Mouse (Mus musculus) forelimb bud, embryonic 11.5 days (tissue): ENCODE results near the gene Ell.
A peak's percentile ranks its signal among the peaks of the same experiment; 100 is the strongest.

Source experiments
- DNase-seq: peaks from one replicate; pipeline ENCODE4 v3.0.0-alpha.2; 2012; ENCODE audit warnings: low read depth, low spot score

The Ell gene

GRCm38 (mm10) chr8:70611849-70612248, 72.6 kb downstream of the Ell start:
- peak; percentile 85 for DNase-seq

DNA sequence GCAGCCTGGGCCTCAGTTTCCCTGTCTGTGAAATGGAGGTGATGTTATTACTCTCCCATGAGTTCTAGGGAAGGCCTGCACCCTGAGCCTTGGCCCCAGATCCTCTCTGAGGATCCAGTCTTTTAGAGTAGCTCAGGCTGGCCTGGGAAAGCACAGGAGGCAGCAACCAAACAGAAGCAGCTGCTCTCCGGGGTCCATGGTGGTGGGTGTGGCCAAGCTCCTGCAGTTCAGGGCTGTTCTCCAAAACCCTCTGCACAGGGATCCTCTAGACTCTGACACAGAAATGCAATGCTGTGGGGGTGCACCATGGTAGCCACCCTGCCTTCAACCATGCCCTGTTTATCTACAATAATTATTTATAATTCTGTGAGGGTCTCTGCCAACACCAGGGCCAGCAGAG, 74.5 kb downstream of the Ell start:
- no peak for DNase-seq

DNA sequence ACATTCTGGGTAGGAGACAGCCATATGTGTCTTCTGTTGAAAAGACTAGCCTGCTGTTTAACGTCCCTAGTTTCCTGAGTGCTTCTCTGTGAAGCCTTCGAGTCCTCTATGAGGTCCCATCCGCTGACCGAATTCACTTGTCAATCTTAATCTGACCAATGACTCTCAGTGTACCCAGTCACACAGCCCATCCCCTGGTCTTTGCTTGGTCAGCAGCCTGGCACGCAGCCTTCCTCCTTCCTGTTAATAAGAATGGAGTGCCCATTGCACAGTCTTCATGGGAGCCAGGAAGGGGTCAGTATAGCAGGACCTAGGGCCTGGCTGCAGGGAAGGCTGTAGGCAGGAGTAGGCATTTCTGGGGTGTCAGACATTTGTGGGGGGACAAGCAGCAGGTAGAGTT, 75.2 kb downstream of the Ell start:
- no peak for DNase-seq

DNA sequence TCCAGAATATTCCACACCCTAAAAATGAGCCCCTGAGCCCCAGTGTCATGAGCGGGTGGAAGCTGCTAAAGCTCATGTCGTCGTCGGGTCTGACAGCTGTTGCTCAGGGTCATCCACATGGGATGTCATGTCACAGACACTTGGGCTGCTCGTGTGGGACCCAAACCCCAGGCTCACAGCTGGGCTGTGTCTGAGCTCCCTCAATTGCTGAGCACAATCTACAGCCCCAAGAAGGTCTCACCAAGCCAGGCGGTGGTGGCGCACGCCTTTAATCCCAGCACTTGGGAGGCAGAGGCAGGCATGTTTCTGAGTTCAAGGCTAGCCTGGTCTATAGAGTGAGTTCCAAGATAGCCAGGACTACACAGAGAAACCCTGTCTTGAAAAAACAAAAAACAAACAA, 76.0 kb downstream of the Ell start:
- no peak for DNase-seq

- DNase-seq = no peak
Measured at GRCm38 (mm10) chr8:70615894-70616293, 76.6 kb downstream of the Ell start, which contains the start of gene Lrrc25. TSS of gene Lrrc25 (plus strand) at chr8:70616155.

GRCm38 (mm10) chr8:70616645-70617044, 77.4 kb downstream of the Ell start:
- DNase-seq = no peak

DNA sequence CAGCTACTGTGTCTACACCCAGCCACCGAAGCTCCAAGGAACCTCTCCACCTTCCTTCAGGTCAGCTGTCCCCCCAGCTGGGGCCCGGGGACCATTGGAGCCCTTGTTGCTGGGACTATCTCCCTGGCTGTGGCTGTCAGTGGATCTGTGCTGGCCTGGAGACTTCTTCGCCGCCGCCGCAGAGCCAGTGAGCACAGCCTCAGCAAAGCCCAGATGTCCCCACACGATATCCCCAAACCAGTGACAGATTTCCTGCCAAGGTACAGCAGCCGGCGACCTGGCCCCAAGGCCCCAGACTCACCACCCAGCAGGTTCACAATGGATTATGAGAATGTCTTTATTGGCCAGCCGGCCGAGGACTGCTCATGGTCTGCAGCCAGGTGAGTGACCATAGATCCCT, 78.7 kb downstream of the Ell start:
- DNase-seq = no peak

- no peak for DNase-seq
Measured at GRCm38 (mm10) chr8:70618888-70619334, 79.7 kb downstream of the Ell start.

GRCm38 (mm10) chr8:70622220-70622619, 83.0 kb downstream of the Ell start:
- no peak for DNase-seq

GRCm38 (mm10) chr8:70625104-70625503, 85.8 kb downstream of the Ell start:
- DNase-seq = no peak

- DNase-seq = no peak
Measured at GRCm38 (mm10) chr8:70627041-70627440, 87.8 kb downstream of the Ell start.

DNA sequence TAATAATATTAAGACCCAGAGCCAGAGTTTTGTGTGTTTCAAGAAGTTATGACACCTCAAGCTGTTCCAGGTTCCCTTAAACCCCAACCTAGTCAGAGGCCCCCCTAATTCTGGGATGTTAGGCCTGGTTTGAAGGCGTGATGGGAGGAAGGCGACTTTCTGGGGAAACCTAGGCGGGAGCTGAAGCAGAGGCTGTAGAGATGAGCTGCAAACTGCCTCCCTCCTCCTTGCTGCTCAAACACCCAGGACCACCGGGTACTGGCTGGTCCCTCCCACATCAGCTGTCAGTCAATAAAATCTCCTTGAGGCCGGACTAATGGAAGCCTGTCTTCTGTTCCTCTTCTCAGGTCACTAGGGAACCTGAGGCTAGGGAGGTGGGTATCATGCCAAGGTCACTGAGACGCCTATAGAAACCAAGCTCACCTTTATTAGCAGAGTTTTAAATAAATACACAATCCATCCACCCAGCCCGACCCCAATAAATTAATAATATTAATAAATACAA, 89.8 kb downstream of the Ell start:
- DNase-seq = no peak

DNA sequence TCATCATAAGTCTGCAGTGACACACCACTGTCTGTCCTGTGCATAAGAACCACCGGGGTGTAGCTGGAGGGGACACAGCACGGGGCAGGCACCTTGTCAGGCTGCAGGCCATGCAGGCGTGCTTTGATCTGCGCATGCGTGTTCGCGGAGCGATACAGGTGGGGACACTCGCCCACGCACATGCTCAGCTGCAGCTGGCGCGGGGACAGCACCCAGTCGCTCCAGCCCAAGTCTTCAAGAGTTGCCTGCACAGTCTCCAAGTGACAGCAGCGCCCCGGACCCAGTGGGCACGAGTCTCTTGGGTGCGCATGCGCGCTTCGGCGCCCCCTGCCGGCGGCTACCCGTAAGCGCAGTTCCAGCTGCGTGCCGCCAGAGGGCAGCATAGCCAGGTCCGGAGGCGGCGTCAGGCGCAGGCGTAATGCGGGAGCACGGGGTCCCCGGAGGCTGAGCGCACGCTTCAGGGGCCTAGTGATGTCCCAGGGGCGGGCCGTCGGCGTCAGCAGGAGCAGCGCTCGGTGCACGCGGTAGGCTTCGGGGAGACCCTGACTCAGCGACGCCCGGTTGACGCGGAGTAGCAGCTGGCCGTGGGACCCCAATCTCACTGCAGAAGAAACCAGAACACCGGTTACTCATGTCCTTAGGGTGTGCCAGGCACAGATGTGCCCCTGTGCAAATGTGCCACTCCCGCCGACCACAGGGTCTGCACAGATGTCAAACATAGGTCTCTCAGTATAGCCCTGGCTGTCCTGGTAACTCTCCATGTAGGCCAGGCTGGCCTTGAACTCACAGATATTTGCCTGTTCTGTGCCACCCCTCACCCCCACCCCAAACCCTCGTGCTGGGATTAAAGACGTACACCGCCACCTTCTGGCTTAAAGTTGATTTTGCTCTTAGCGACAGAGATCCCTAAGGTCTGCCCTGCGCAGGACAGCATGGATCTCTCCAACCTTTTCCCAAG, 90.6 kb downstream of the Ell start:
- peak; percentile 93 for DNase-seq

GRCm38 (mm10) chr8:70630532-70631381, 91.5 kb downstream of the Ell start:
- no peak for DNase-seq

DNA sequence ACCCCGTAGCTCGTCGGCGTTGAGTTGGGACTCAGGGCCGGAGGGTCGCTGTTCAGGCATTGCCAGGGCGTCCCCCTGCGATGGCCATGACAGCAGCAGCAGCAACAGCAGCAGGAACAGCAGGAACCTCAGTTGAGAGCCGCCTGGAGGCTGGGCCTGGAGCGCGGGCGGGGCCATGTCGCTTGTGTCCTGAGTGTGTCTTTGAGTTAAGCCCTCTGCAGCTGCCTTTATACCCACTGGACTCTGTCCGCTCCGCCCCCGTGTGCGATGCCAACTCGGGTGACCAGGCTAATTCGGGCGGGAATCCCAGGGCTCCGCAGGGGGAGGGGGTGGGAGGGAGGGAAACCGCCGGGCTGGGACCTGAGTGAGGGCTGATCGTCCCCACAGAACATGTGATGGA, 92.2 kb downstream of the Ell start:
- DNase-seq = no peak

- no peak for DNase-seq
Measured at GRCm38 (mm10) chr8:70632346-70632892, 93.2 kb downstream of the Ell start, which contains the start of gene Gdf15. TSS of gene Gdf15 (minus strand) at chr8:70632456.

DNA sequence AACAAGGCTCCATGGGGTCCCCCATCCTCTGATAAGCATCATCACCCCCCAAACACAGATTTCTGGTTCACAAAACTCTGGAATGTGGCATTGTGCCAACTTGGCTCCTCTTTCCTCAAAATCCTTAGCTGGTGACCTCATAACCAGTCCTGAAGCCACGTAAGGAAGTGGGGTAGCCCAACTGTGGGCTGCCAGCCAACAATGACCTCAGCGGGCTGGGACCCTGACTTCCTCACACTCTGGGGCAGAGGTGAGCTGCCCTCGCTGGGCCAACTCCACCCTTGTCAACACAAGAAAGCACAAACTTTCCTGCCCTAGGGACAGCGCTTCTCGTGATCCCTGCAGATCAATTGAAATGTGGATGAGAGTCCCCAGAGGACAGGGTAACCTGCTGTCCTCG, 94.8 kb downstream of the Ell start:
- no peak for DNase-seq

DNA sequence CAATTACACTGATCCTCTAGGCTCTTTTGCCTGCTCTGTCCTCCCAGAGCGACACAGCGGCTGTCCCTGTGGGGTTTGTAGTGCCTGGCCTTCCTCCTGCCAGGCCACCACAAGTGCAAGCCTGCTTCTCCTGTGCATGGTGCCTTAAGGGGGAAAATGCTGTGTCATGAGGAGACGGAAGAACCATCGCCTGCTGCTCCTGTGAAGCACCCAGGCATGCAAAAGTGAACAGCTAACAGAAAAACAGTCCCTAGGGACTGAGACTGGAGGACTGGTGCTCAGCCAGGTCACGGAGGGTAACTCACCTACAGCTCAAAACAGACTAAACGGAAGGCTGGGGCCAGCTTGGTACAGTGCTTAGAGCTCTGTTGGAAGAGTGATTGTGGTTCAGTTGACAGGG, 96.3 kb downstream of the Ell start:
- DNase-seq = no peak

GRCm38 (mm10) chr8:70636838-70637237, 97.6 kb downstream of the Ell start:
- DNase-seq = no peak

GRCm38 (mm10) chr8:70638752-70639151, 99.5 kb downstream of the Ell start:
- no peak for DNase-seq
